Mouse (Mus musculus) forebrain, embryonic 15.5 days (tissue): ENCODE measurements around the gene Reep1. TPM values are rescaled to one million over a fixed set of nuclear protein-coding genes. Genes with fewer than 3 reads are reported as not detected.

Experiments used
- ATAC-seq: fragments of 200-750 bp; cut with Nextera tagmentation; replicated peaks from 2 replicates; pipeline ENCODE4 v1.8.0; 2017; ENCODE audit warnings: mild to moderate bottlenecking, moderate TSS enrichment, moderate library complexity
- H3K27ac ChIP-seq: fragments of 300-500 bp; sonication (generic); replicated peaks from 2 replicates; pipeline ENCODE4 v1.5.1; 2015; ENCODE audit warnings: mild to moderate bottlenecking, inconsistent platforms
- H3K27me3 ChIP-seq: fragments of 300-500 bp; sonication (generic); 2 replicates; pipeline ENCODE4 v1.6.1; 2015; ENCODE audit warnings: inconsistent platforms
- H3K36me3 ChIP-seq: fragments of 300-500 bp; sonication (generic); 2 replicates; pipeline ENCODE4 v1.6.1; 2015; ENCODE audit warnings: mild to moderate bottlenecking, inconsistent platforms
- H3K4me1 ChIP-seq: fragments of 300-500 bp; sonication (generic); 2 replicates; pipeline ENCODE4 v1.6.1; 2015; ENCODE audit warnings: inconsistent platforms
- H3K4me2 ChIP-seq: fragments of 300-500 bp; sonication (generic); replicated peaks from 2 replicates; pipeline ENCODE4 v1.6.1; 2015; ENCODE audit warnings: mild to moderate bottlenecking, inconsistent platforms
- H3K4me3 ChIP-seq: fragments of 300-500 bp; sonication (generic); 2 replicates; pipeline ENCODE4 v1.5.1; 2015; ENCODE audit warnings: mild to moderate bottlenecking, inconsistent platforms
- H3K9ac ChIP-seq: fragments of 300-500 bp; sonication (generic); replicated peaks from 2 replicates; pipeline ENCODE4 v1.6.1; 2015; ENCODE audit warnings: mild to moderate bottlenecking, inconsistent platforms
- H3K9me3 ChIP-seq: fragments of 300-500 bp; sonication (generic); 2 replicates; pipeline ENCODE4 v1.6.1; 2016; ENCODE audit warnings: inconsistent platforms
- WGBS: fragments of 180-500 bp; shearing (Covaris S2); methylation state at CpG from one replicate; pipeline ENCODE4 v1.1.7; 2015; ENCODE audit warnings: mixed read lengths; 5-methylcytosine and 5-hydroxymethylcytosine counted together
- polyA plus RNA-seq: library from polyadenylated mRNA; unstranded; fragments of >200 nt; fragmentation: Nextera tagmentation; extraction: Ambion mirVana; gene quantifications from 2 replicates; pipeline ENCODE4 v1.2.1, GENCODE M21; 2015

Reep1 gene
- polyA plus RNA-seq, 1 experiment from 2014 or later = 188 TPM

- H3K4me3 ChIP-seq = no peak overlapping the region
- H3K9me3 ChIP-seq = no peaks in the 10 kb centered on the region
- peaks cover 5% of the 10 kb centered on the region for H3K4me1 ChIP-seq
- H3K9ac ChIP-seq = no peak overlapping the region
- no peak overlapping the region for H3K4me2 ChIP-seq
- peaks cover 9% of the 10 kb centered on the region for H3K36me3 ChIP-seq
- WGBS = 80% methylated on average over 4 of the region's 4 CpGs
- H3K27me3 ChIP-seq = no peaks in the 10 kb centered on the region
- no peak for ATAC-seq
- H3K27ac ChIP-seq = no peak overlapping the region
Measured at GRCm38 (mm10) chr6:71767761-71768160, 60.4 kb downstream of the Reep1 start.

GRCm38 (mm10) chr6:71769901-71770690 is 62.7 kb downstream of the Reep1 start:
- H3K9ac ChIP-seq = no peak overlapping the region
- no peaks in the 10 kb centered on the region for H3K9me3 ChIP-seq
- peaks cover 18% of the 10 kb centered on the region for H3K36me3 ChIP-seq
- H3K4me2 ChIP-seq = no peak overlapping the region
- H3K4me3 ChIP-seq = no peak overlapping the region
- no peak overlapping the region for H3K27ac ChIP-seq
- peaks cover 5% of the 10 kb centered on the region for H3K4me1 ChIP-seq
- H3K27me3 ChIP-seq = no peaks in the 10 kb centered on the region
- ATAC-seq = no peak
- WGBS = 70% methylated on average over 12 of the region's 12 CpGs

DNA sequence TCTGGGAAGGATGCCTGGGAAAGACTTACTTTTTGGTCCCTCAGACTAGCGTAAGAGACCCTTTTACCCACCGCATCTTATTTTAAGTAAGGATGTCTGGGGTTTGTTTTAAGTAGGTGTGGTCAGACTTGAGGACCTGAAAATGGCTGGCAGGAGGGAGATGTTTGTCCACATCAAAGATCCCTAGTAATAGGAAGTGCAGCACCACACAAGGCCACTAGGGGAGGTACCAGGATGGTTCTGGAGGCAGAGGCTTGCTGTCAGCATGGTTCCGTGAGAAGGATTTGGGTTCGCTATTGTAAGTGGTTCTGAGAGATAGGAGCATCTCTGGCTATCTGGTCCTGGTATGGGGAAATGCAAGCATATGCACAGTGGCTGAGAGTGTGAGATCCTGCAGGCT is 63.5 kb downstream of the Reep1 start:
- ATAC-seq = no peak
- Histone ChIP-seq H3K27me3 (no peaks in the 10 kb centered on the region), H3K4me1 (peaks cover 5% of the 10 kb centered on the region), H3K36me3 (peaks cover 23% of the 10 kb centered on the region), H3K4me2 (no peak overlapping the region), H3K9ac (no peak overlapping the region), H3K9me3 (no peaks in the 10 kb centered on the region), H3K4me3 (no peak overlapping the region), H3K27ac (no peak overlapping the region)
- WGBS = 90% methylated on average over 4 of the region's 4 CpGs

- Histone ChIP-seq H3K9me3 (no peaks in the 10 kb centered on the region), H3K4me1 (peaks cover 5% of the 10 kb centered on the region), H3K4me3 (no peak overlapping the region), H3K4me2 (no peak overlapping the region), H3K27me3 (no peaks in the 10 kb centered on the region), H3K9ac (no peak overlapping the region), H3K36me3 (peaks cover 27% of the 10 kb centered on the region), H3K27ac (0 out of 2 replicates have a peak overlapping the region, but pooled peaks have one; percentile 81)
- 96% methylated on average over 4 of the region's 4 CpGs for WGBS
- no peak for ATAC-seq
Measured at GRCm38 (mm10) chr6:71771282-71771681, 63.9 kb downstream of the Reep1 start.

GRCm38 (mm10) chr6:71772156-71772555 is 64.8 kb downstream of the Reep1 start:
- H3K4me3 ChIP-seq = no peak overlapping the region
- no peak overlapping the region for H3K9ac ChIP-seq
- H3K27ac ChIP-seq = peak overlapping the region; percentile 81
- H3K9me3 ChIP-seq = no peaks in the 10 kb centered on the region
- ATAC-seq = peak; percentile 69
- no peaks in the 10 kb centered on the region for H3K27me3 ChIP-seq
- H3K36me3 ChIP-seq = peaks cover 24% of the 10 kb centered on the region; the same call in 1 of the 2 replicates
- no peak overlapping the region for H3K4me2 ChIP-seq
- WGBS = 54% methylated on average over 6 of the region's 6 CpGs
- H3K4me1 ChIP-seq = peaks cover 5% of the 10 kb centered on the region

DNA sequence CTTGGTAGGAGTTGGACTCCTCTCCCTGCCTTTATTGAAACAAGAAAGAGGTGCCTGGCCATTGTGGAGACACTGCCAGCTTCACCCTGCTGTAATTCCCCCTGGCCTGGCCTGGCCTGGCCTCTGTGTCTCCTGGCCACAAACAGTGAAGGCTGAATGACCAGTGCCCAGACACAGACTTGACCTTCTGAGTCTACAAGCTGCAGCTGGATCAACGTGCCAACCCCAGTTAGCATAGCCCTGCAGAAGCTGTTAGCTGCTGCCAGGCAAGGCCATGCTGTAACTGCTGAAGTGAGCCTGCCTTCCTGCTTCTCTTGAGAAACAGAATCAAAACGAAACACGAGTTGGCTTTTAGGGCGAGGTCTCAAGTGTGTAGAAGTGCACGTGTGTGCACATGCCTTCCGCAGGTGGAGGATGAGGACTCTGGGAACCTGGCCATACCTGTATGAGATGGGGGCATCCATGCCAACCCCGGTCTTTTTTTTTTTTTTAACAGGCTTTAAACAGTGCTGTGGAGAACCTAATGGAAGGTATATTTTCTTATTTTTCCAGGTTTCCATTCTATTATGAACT is 65.4 kb downstream of the Reep1 start:
- Histone ChIP-seq H3K27me3 (no peaks in the 10 kb centered on the region), H3K36me3 (peaks cover 29% of the 10 kb centered on the region; the same call in 1 of the 2 replicates), H3K27ac (peak overlapping the region; percentile 81), H3K4me1 (peaks cover 5% of the 10 kb centered on the region), H3K4me2 (no peak overlapping the region), H3K4me3 (no peak overlapping the region), H3K9me3 (no peaks in the 10 kb centered on the region), H3K9ac (no peak overlapping the region)
- WGBS = 88% methylated on average over 7 of the region's 7 CpGs
- ATAC-seq = no peak

GRCm38 (mm10) chr6:71778016-71778415 is 70.7 kb downstream of the Reep1 start:
- Histone ChIP-seq H3K27ac (no peak overlapping the region), H3K4me2 (no peak overlapping the region), H3K27me3 (no peaks in the 10 kb centered on the region), H3K9me3 (no peaks in the 10 kb centered on the region), H3K9ac (no peak overlapping the region), H3K4me3 (no peak overlapping the region), H3K4me1 (no peaks in the 10 kb centered on the region), H3K36me3 (peaks cover 40% of the 10 kb centered on the region)
- 62% methylated on average over 5 of the region's 5 CpGs for WGBS
- no peak for ATAC-seq

GRCm38 (mm10) chr6:71779831-71780230 is 72.5 kb downstream of the Reep1 start:
- Histone ChIP-seq H3K27ac (no peak overlapping the region), H3K27me3 (no peaks in the 10 kb centered on the region), H3K36me3 (peaks cover 38% of the 10 kb centered on the region), H3K4me2 (no peak overlapping the region), H3K9ac (no peak overlapping the region), H3K9me3 (no peaks in the 10 kb centered on the region), H3K4me3 (no peak overlapping the region), H3K4me1 (no peaks in the 10 kb centered on the region)
- no peak for ATAC-seq
- 60% methylated on average over 2 of the region's 2 CpGs for WGBS

DNA sequence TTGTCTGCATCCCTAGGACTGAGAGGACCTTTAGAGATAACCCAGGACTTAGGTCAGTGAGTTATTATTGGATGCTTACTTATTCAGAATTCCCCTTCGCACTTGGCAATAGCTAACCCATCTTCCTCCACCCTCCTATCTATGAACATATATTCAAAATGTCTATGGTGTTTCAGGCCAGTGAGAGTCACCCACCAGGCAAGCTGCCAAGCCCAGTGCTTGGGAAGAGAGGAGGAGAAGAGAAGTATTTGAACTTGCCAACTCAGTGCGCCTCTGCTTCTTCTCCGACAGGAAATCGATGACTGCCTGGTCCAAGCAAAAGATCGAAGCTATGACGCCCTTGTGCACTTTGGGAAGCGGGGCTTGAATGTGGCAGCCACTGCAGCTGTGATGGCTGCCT is 73.1 kb downstream of the Reep1 start:
- no peak overlapping the region for H3K4me3 ChIP-seq
- H3K9me3 ChIP-seq = no peaks in the 10 kb centered on the region
- 93% methylated on average over 7 of the region's 7 CpGs for WGBS
- peaks cover 37% of the 10 kb centered on the region for H3K36me3 ChIP-seq
- H3K9ac ChIP-seq = no peak overlapping the region
- ATAC-seq = no peak
- H3K27ac ChIP-seq = no peak overlapping the region
- H3K4me2 ChIP-seq = no peak overlapping the region
- H3K27me3 ChIP-seq = no peaks in the 10 kb centered on the region
- no peaks in the 10 kb centered on the region for H3K4me1 ChIP-seq

DNA sequence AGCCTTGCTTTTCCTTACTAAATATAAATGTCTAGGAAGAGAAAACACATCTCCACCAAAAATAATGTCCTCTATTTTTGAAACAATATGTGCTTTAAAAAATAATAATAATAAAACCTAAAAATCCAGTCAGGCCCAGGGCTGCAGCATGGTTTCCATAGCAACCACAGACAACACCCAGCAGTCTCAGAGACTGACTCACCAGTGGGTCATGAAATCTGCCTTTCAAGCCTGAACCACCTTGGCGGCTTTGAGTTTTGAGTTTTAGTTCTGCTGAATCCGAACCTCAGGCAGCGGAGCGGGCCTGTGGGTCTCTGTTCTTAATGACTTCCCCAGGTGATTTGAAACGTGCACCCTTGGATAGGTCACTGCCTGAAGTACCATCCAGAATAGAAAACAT is 75.8 kb downstream of the Reep1 start:
- no peak for ATAC-seq
- whole genome bisulfite sequencing = 91% methylated on average over 5 of the region's 5 CpGs
- Histone ChIP-seq H3K4me2 (no peak overlapping the region), H3K27me3 (no peaks in the 10 kb centered on the region), H3K4me1 (no peaks in the 10 kb centered on the region), H3K27ac (no peak overlapping the region), H3K9ac (no peak overlapping the region), H3K36me3 (peaks cover 20% of the 10 kb centered on the region), H3K4me3 (no peak overlapping the region), H3K9me3 (no peaks in the 10 kb centered on the region)

DNA sequence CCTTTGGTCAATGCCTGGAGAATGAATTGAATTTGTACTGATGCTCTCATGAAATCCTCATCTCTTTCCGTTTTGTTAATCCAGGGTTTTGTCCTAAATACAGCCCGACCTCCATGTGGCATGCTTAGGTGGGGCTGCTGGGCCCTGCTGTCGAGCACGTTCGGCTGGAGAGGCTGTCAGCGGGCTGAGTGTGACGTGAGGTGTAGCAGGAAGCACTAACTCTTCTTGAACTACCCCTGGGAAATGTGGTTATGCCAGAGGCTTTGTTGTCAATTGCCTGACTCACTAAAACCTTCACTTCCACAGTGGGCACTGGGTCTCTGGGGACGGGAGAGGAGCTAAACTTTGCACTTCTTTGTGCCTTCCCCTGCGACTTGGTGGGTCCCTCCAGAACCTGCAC is 81.0 kb downstream of the Reep1 start:
- Histone ChIP-seq H3K4me1 (no peaks in the 10 kb centered on the region), H3K27ac (no peak overlapping the region), H3K4me2 (no peak overlapping the region), H3K4me3 (no peak overlapping the region), H3K9ac (no peak overlapping the region), H3K27me3 (no peaks in the 10 kb centered on the region), H3K9me3 (no peaks in the 10 kb centered on the region), H3K36me3 (peaks cover 13% of the 10 kb centered on the region; the same call in 1 of the 2 replicates)
- WGBS = 88% methylated on average over 9 of the region's 9 CpGs
- no peak for ATAC-seq

- no peak for ATAC-seq
- WGBS = 91% methylated on average over 6 of the region's 6 CpGs
- H3K27me3 ChIP-seq = no peaks in the 10 kb centered on the region
Measured at GRCm38 (mm10) chr6:71791771-71792170, 84.4 kb downstream of the Reep1 start.

More at GRCm38 (mm10) chr6:71791771-71792170, 84.4 kb downstream of the Reep1 start:
- peaks cover 16% of the 10 kb centered on the region for H3K36me3 ChIP-seq
- H3K9ac ChIP-seq = no peak overlapping the region
- H3K9me3 ChIP-seq = no peaks in the 10 kb centered on the region
- H3K4me2 ChIP-seq = no peak overlapping the region
- H3K4me1 ChIP-seq = no peaks in the 10 kb centered on the region
- no peak overlapping the region for H3K4me3 ChIP-seq
- no peak overlapping the region for H3K27ac ChIP-seq
